Mouse (Mus musculus): ENCODE data around the gene Abhd14b.

DNA sequence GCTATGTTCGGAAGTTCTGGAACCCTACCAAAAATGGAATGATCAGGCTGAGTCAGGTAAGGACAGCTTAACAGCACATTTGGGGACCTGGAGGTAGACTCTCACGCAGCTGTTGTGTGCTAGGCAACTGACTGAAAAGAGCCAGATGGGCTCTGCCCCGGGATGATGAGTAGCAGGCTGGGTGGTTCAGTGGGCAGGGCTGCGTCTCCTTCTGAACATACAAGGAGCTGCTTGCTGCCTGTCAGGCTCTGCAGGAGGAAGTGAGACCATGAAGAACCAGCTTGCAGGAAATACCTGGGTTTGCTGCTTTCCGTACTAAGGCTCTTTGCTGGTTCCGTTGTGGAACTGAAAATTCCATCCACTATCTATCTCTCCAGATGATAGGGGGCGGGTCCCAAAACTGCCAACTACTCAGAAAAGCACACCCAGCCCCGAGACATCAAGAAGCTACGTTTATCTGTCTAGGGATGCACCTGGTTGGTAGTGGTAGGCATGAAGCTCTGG is 36.1 kb upstream of the Abhd14b start:
- no peak for TF ChIP-seq CTCF (IDR thresholded peaks at IDR 0.05; ENCODE audit: control insufficient read depth, insufficient read depth, insufficient replicate concordance, low read depth, low read length)
- no peak for TF ChIP-seq POLR2A (IDR thresholded peaks at IDR 0.05; ENCODE audit: control insufficient read depth, low read depth, low read length)

All from testis, adult 2 months (tissue).